ENCODE assay signal across 17 mouse cellular contexts in the genomic region with DNA sequence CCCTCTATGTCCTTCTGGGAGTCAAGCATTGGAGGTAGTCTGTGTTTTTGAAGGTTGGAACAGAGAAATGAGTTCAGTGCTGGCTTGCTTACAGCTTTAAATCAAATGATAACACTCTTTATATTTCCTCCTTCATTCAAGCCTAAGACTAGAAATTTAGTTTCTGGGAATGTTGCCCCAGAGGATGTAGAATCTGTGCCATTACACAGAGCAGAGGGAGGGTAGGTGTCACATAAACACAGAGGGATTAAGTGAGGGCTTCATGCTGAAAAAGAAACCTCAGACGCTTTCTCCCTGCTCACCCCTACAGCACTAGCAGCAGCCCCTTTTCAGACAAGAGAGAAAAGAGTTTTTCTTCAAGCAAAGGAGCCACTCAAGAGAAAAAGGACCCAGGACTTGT.
DNase-seq lines count a peak whose midpoint lies in the region; ATAC-seq and TF ChIP-seq lines count a peak whose summit lies in the region.
"Had no signal": no experiment of that assay in that cellular context is flagged by ENCODE, and none has a peak within 500 bp of the region (broad histone marks: within the 10 kb centered on the region; RNA-seq: fewer than 3 reads in every experiment).

No protein-coding gene starts in this region.

- H3K27ac ChIP-seq in heart, embryonic 13.5 days (replicated peaks), result 0 out of 2 replicates have a peak overlapping the region, but pooled peaks have one; percentile 20
- H3K27ac ChIP-seq in stomach, embryonic 16.5 days (ENCODE audit: low read length), result peak overlapping the region; percentile 64
- H3K27ac ChIP-seq in stomach, postnatal 0 days (replicated peaks), result no peak overlapping the region
- H3K27ac ChIP-seq: hindbrain, embryonic 13.5 days; hindbrain, postnatal 0 days had no signal

- TF ChIP-seq EP300 in stomach, postnatal 0 days (optimal IDR thresholded peaks at IDR 0.05), result no peak

- no peak overlapping the region for H3K4me3 ChIP-seq in heart, embryonic 13.5 days
- no peak overlapping the region for H3K4me3 ChIP-seq in stomach, embryonic 16.5 days (replicated peaks; ENCODE audit: low read length)
- no peak overlapping the region for H3K4me3 ChIP-seq in stomach, postnatal 0 days (ENCODE audit: low read depth, low read length)
- H3K4me3 ChIP-seq: hindbrain, embryonic 13.5 days had no signal

- H3K36me3 ChIP-seq in heart, embryonic 13.5 days, result no peaks in the 10 kb centered on the region
- no peaks in the 10 kb centered on the region for H3K36me3 ChIP-seq in stomach, embryonic 16.5 days (ENCODE audit: control insufficient read depth, insufficient read depth, low read length)
- no peaks in the 10 kb centered on the region for H3K36me3 ChIP-seq in stomach, postnatal 0 days (ENCODE audit: control insufficient read depth, insufficient read depth, low read length)
- H3K36me3 ChIP-seq: hindbrain, embryonic 13.5 days had no signal

- no peak overlapping the region for H3K9ac ChIP-seq in heart, embryonic 13.5 days
- H3K9ac ChIP-seq in stomach, embryonic 16.5 days (ENCODE audit: low read length), result no peak overlapping the region
- no peak overlapping the region for H3K9ac ChIP-seq in stomach, postnatal 0 days (ENCODE audit: low read length)
- H3K9ac ChIP-seq: hindbrain, embryonic 13.5 days had no signal

- no peak for TF ChIP-seq CTCF in stomach, postnatal 0 days (IDR thresholded peaks at IDR 0.05; ENCODE audit: low read depth)

- H3K9me3 ChIP-seq in heart, embryonic 13.5 days, result no peaks in the 10 kb centered on the region
- no peaks in the 10 kb centered on the region for H3K9me3 ChIP-seq in stomach, embryonic 16.5 days (replicated peaks; ENCODE audit: control insufficient read depth, low read length)
- no peaks in the 10 kb centered on the region for H3K9me3 ChIP-seq in stomach, postnatal 0 days (ENCODE audit: control insufficient read depth, low read length)
- H3K9me3 ChIP-seq: hindbrain, embryonic 13.5 days had no signal

- H3K4me2 ChIP-seq in heart, embryonic 13.5 days, result no peak overlapping the region
- no peak overlapping the region for H3K4me2 ChIP-seq in stomach, embryonic 16.5 days (ENCODE audit: low read depth, low read length)
- H3K4me2 ChIP-seq in stomach, postnatal 0 days (replicated peaks; ENCODE audit: low read depth), result no peak overlapping the region
- H3K4me2 ChIP-seq: hindbrain, embryonic 13.5 days had no signal

- no peak for ATAC-seq in heart, embryonic 13.5 days (ENCODE audit: extremely low read depth, insufficient number of reproducible peaks, low FRiP score, low TSS enrichment)
- ATAC-seq in stomach, embryonic 16.5 days (ENCODE audit: insufficient read depth, low FRiP score), result peak; percentile 40; the same call in 1 of the 2 replicates
- no peak for ATAC-seq in stomach, postnatal 0 days (ENCODE audit: low FRiP score, low TSS enrichment)
- ATAC-seq: forebrain, embryonic 16.5 days; hindbrain, postnatal 0 days had no signal

- 40% methylated on average over 1 of the region's 1 CpGs for WGBS in heart, embryonic 13.5 days
- 39% methylated on average over 1 of the region's 1 CpGs for WGBS in stomach, embryonic 16.5 days
- 22% methylated on average over 1 of the region's 1 CpGs for WGBS in stomach, postnatal 0 days

- intact Hi-C loops in heart, postnatal 25 days (cut with DNase I), result no loop called here

- H3K4me1 ChIP-seq in heart, embryonic 13.5 days, result peaks cover 24% of the 10 kb centered on the region
- H3K4me1 ChIP-seq in stomach, embryonic 16.5 days (ENCODE audit: control insufficient read depth, insufficient read depth, low read length), result peaks cover 12% of the 10 kb centered on the region
- H3K4me1 ChIP-seq in stomach, postnatal 0 days (replicated peaks; ENCODE audit: control insufficient read depth, insufficient read depth), result no peaks in the 10 kb centered on the region
- H3K4me1 ChIP-seq: hindbrain, embryonic 13.5 days had no signal

- DNase-seq in heart, postnatal 25 days (ENCODE audit: low spot score), result no peak
- peak; percentile 25 for DNase-seq in lung, postnatal 10 days
- no peak for DNase-seq in lung, postnatal 25 days (ENCODE audit: low spot score)
- DNase-seq in stomach, postnatal 0 days (ENCODE audit: low spot score), result no peak
- no peak for DNase-seq in layer of hippocampus, postnatal 36 days
- DNase-seq: adrenal gland, adult 2 months; adrenal gland, postnatal 25 days; cerebellum, adult 2 months; cerebellum, postnatal 10 days; gastrocnemius, postnatal 36 days; heart, adult 11 months; heart, postnatal 10 days had no signal

- no peaks in the 10 kb centered on the region for H3K27me3 ChIP-seq in heart, embryonic 13.5 days (replicated peaks)
- no peaks in the 10 kb centered on the region for H3K27me3 ChIP-seq in stomach, embryonic 16.5 days (ENCODE audit: control insufficient read depth, insufficient read depth, low read length)
- H3K27me3 ChIP-seq in stomach, postnatal 0 days (ENCODE audit: control insufficient read depth, insufficient read depth, low read length), result no peaks in the 10 kb centered on the region
- H3K27me3 ChIP-seq: hindbrain, embryonic 13.5 days had no signal
